Mouse (Mus musculus) small intestine, adult 2 months (tissue): ENCODE results near the gene Tomm40.

Experiments used
- CTCF ChIP-seq: fragments of 200-500 bp; IDR thresholded peaks from 2 replicates; pipeline ENCODE4 v1.5.1; 2012; ENCODE audit warnings: low read depth, mild to moderate bottlenecking, control low read depth, inconsistent platforms, low read length, moderate library complexity, mixed read lengths; ENCODE audit not compliant: insufficient replicate concordance, insufficient read length; ENCODE audit errors: extremely low read depth
- POLR2A ChIP-seq: fragments of 200-500 bp; IDR thresholded peaks from 2 replicates; pipeline ENCODE4 v1.6.1; 2012; ENCODE audit warnings: low read depth, mild to moderate bottlenecking, control low read depth, inconsistent platforms, low read length, moderate library complexity

DNA sequence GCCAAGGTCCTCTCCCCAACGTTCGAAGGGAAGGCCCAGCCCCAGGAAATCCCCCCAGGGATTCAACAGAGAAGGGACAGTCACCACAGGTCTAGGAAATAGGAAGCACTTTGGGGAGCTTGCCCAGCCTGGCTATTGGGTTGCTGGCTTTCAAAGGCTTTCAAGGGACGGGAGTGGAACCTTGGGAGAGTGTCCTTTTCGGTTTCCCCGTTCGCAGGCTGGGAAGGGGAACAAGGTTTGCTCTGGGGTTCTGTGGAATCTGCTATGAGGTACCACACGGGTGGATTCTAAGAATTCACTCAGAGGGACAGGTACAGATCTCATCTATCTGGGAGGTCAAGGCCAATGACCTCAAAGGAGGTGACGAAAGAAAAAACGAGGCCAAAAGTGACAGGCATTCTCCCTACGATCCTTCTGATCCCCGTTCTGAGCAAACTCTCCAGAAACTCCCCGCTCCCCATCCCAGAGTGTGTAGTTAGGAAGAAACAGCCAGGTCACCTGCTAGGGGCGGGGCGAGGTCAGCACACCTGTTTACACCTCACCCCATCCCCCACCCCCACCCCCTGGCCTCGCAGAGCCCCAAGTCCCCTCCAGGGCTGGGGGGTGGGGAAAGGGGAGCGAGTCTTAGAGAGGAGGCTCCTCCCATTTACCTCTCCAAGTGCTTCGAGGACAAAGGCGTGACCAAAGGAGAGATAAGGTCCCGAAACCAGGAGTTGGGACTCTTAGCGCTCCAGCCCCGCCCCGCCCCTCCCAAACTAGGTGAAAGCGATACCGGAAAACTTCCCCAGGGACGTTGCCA, 32.4 kb upstream of the Tomm40 start:
- TF ChIP-seq POLR2A: no peak
- no peak for TF ChIP-seq CTCF
